Mouse (Mus musculus): ENCODE results near the gene Tmem164. TPM values are rescaled to one million over a fixed set of nuclear protein-coding genes. Genes with fewer than 3 reads are reported as not detected.

Gene Tmem164
- polyA plus RNA-seq, 1 experiment from 2014 or later = 44.7 TPM

MicroRNAs within 50 kb of the gene (microRNA counts, 519-probe panel; counts per million panel counts)
- 3,053 counts per million, percentile 77 among the panel's probes with 10 or more counts for microRNA mmu-miR-652

All from intestine, embryonic 15.5 days (tissue).